Mouse (Mus musculus): ENCODE data around the gene Dand5.

GRCm38 (mm10) chr8:84822723-84823122 is at the start of gene Dand5:
- TF ChIP-seq CTCF (IDR thresholded peaks at IDR 0.05; ENCODE audit: extremely low read depth, insufficient read depth, insufficient read length, insufficient replicate concordance) (no peak), POLR2A (IDR thresholded peaks at IDR 0.05; ENCODE audit: low read depth, low read length) (no peak)

Measured in spleen, adult 2 months (tissue).